Mouse (Mus musculus): Measurements from ENCODE around the gene Clcn3. TPM values are rescaled to one million over a fixed set of nuclear protein-coding genes. Genes with fewer than 3 reads are reported as not detected.

The Clcn3 gene
- total and polyA plus RNA-seq, 3 experiments, result 21.9 to 37.3 (median 29.2) TPM

DNA sequence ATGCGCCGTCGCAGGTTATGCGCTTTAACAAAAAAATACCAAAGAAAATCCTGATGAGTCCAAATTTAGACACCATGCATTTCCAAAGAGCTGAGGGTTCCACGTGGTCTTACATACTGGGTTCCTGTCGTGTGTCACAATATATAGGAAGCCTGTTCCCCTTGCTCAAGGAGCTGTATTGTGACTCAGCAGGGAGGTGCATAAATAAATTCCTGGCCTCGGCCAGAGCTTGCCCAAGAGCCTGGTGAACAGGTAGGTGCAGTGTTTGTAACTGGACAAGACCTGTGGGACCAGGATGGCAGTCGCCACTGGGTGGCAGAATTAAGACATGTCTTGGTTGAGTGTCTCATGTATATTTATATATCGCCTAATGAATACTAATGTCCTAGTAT, 584 bp upstream of the Clcn3 start (continued):
- TF ChIP-seq JUN (IDR thresholded peaks at IDR 0.05; ENCODE audit: insufficient read depth, low read depth, low read length) (no peak), NELFE (IDR thresholded peaks at IDR 0.05; ENCODE audit: low read depth, low read length) (no peak), ZC3H11A (IDR thresholded peaks at IDR 0.05; ENCODE audit: low read depth, low read length) (no peak), TBP (conservative IDR thresholded peaks at IDR 0.05; ENCODE audit: low read depth, low read length) (0 out of 2 replicates have a peak, but pooled peaks have one; percentile 39), MXI1 (IDR thresholded peaks at IDR 0.05; ENCODE audit: low read depth, low read length) (peak; percentile 65), MAX (IDR thresholded peaks at IDR 0.05; ENCODE audit: low read length) (peak; percentile 85), JUND (conservative IDR thresholded peaks at IDR 0.05; ENCODE audit: low read depth, low read length) (0 out of 2 replicates have a peak, but pooled peaks have one; percentile 25), CTCF (conservative IDR thresholded peaks at IDR 0.05 in 1 of 2, IDR thresholded peaks at IDR 0.05 in 1 of 2; ENCODE audit: low read depth in 2 of 2, low read length in 2 of 2) (peak; percentile 14 to 74; a peak in 2 of 4 replicates), RCOR1 (conservative IDR thresholded peaks at IDR 0.05; ENCODE audit: low read depth, low read length) (no peak), ZMIZ1 (IDR thresholded peaks at IDR 0.05; ENCODE audit: low read depth, low read length) (no peak), CHD1 (IDR thresholded peaks at IDR 0.05; ENCODE audit: low read depth, low read length) (no peak), NRF1 (IDR thresholded peaks at IDR 0.05; ENCODE audit: low read depth, low read length) (no peak), UBTF (IDR thresholded peaks at IDR 0.05; ENCODE audit: low read depth, low read length) (no peak), MYC (IDR thresholded peaks at IDR 0.05; ENCODE audit: low read depth, low read length) (peak; percentile 96)

DNA sequence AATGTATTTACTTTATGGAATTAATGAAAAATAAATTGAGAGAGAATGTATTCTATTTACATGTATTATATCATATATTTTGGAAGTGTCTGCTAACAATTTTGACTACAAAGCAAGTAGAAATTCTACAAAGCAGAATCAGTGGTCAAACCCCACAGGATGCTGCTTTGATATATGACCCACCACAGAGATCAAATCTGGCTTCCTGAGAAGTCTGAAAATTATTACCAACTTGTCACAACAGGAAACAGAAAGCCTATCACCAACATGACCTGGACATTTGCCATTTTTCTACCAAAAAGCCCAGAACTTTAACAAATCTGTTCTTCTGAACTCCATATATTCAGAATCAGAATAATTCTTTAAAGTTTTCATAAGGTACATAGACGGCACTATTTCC, 1.7 kb downstream of the Clcn3 start:
- dilution Hi-C loops (cut with MboI; ENCODE audit: extremely low pct_ligation_motif_present, extremely low pct_unique_long_range_greater_than_20kb, low sequenced_read_pairs), result no loop called here

DNA sequence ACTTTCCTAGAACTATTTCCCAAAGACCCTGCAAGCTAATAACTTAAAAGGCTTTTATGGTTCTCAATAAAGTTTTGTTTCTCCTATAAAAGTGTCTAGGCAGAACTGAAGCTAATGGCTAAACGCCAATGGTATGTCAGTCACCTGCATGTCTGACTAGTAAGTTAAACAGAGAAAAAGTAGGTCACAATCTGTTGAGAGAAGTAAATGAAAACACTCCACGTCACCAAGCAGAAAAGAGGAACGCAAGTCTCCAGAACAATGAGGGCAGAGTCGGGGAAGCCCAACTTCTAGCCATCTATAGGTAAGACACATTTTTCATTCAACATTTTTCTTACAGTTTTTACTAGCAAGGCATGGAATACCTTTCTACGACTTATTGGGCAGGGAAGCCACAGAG, 4.6 kb downstream of the Clcn3 start:
- Histone ChIP-seq H3K4me2 (ENCODE audit: insufficient read depth, low read depth, poor library complexity, severe bottlenecking) (peak overlapping the region; percentile 25), H3K27me3 (replicated peaks) (no peaks in the 10 kb centered on the region), H3K9ac (ENCODE audit: insufficient read depth, low read depth) (no peak overlapping the region), H3K79me2 (replicated peaks; ENCODE audit: control insufficient read depth, extremely low read depth, insufficient read depth, poor library complexity, severe bottlenecking) (peaks cover 60% of the 10 kb centered on the region), H3K36me3 (replicated peaks in 1 of 2; ENCODE audit: control insufficient read depth in 1 of 2, insufficient read depth in 1 of 2, low read length in 1 of 2) (peaks cover 0 to 7% of the 10 kb centered on the region in 2 experiments), H3K27ac (ENCODE audit: insufficient read depth, low read depth) (no peak overlapping the region), H3K4me1 (ENCODE audit: control insufficient read depth in 1 of 2, insufficient read depth in 2 of 2) (peaks cover 4 to 36% of the 10 kb centered on the region in 2 experiments; a peak in 3 of 4 replicates), H3K9me3 (replicated peaks; ENCODE audit: low read length) (no peaks in the 10 kb centered on the region), H3K4me3 (replicated peaks in 1 of 3; ENCODE audit: low read depth in 2 of 3, low read length in 2 of 3, poor library complexity in 1 of 3) (no peak overlapping the region)
- dilution Hi-C loops (cut with MboI; ENCODE audit: extremely low pct_ligation_motif_present, extremely low pct_unique_long_range_greater_than_20kb, low sequenced_read_pairs) (no loop called here), in situ Hi-C loops (cut with MboI; ENCODE audit: low pct_ligation_motif_present, low pct_unique_long_range_greater_than_20kb, low sequenced_read_pairs) (no loop called here)
- TF ChIP-seq JUN (IDR thresholded peaks at IDR 0.05; ENCODE audit: insufficient read depth, low read depth, low read length), result no peak
- 0 out of 2 replicates have a peak, but pooled peaks have one; percentile 54 for TF ChIP-seq TBP (conservative IDR thresholded peaks at IDR 0.05; ENCODE audit: low read depth, low read length)
- no peak for TF ChIP-seq ZKSCAN1 (IDR thresholded peaks at IDR 0.05; ENCODE audit: borderline replicate concordance, low read depth, low read length)
- TF ChIP-seq ZMIZ1 (IDR thresholded peaks at IDR 0.05; ENCODE audit: low read depth, low read length), result no peak
- TF ChIP-seq CHD2 (IDR thresholded peaks at IDR 0.05; ENCODE audit: low read length), result no peak
- TF ChIP-seq USF1 (IDR thresholded peaks at IDR 0.05; ENCODE audit: low read depth, low read length), result no peak
- no peak for TF ChIP-seq USF2 (conservative IDR thresholded peaks at IDR 0.05; ENCODE audit: low read depth, low read length)
- TF ChIP-seq MAZ (IDR thresholded peaks at IDR 0.05; ENCODE audit: low read depth, low read length), result no peak
- DNase-seq (ENCODE audit: extremely low read depth), result no peak

More for the DNA sequence above, 1.7 kb downstream of the Clcn3 start:
- peaks cover 4 to 29% of the 10 kb centered on the region in 2 experiments; a peak in 2 of 4 replicates for H3K4me1 ChIP-seq (ENCODE audit: control insufficient read depth in 1 of 2, insufficient read depth in 2 of 2)
- TF ChIP-seq USF1 (IDR thresholded peaks at IDR 0.05; ENCODE audit: low read depth, low read length), result no peak
- TF ChIP-seq CHD1 (IDR thresholded peaks at IDR 0.05; ENCODE audit: low read depth, low read length), result 0 out of 2 replicates have a peak, but pooled peaks have one; percentile 56
- no peak for TF ChIP-seq NRF1 (IDR thresholded peaks at IDR 0.05; ENCODE audit: low read depth, low read length)
- no peaks in the 10 kb centered on the region for H3K27me3 ChIP-seq (replicated peaks)
- no peaks in the 10 kb centered on the region for H3K36me3 ChIP-seq (replicated peaks in 1 of 2; ENCODE audit: control insufficient read depth in 1 of 2, insufficient read depth in 1 of 2, low read length in 1 of 2)
- peaks cover 44% of the 10 kb centered on the region for H3K79me2 ChIP-seq (replicated peaks; ENCODE audit: control insufficient read depth, extremely low read depth, insufficient read depth, poor library complexity, severe bottlenecking)
- H3K4me3 ChIP-seq (replicated peaks in 1 of 3; ENCODE audit: low read depth in 2 of 3, low read length in 2 of 3, poor library complexity in 1 of 3), result peak overlapping the region in 2 of 3 experiments; percentile 67 to 91
- no peak for DNase-seq (ENCODE audit: extremely low read depth)
- in situ Hi-C loops (cut with MboI; ENCODE audit: low pct_ligation_motif_present, low pct_unique_long_range_greater_than_20kb, low sequenced_read_pairs), result no loop called here
- H3K9ac ChIP-seq (ENCODE audit: insufficient read depth, low read depth), result peak overlapping the region; percentile 30; the same call in 1 of the 2 replicates
- H3K9me3 ChIP-seq (replicated peaks; ENCODE audit: low read length), result no peaks in the 10 kb centered on the region
- H3K27ac ChIP-seq (ENCODE audit: insufficient read depth, low read depth), result no peak overlapping the region
- peak overlapping the region; percentile 98 for H3K4me2 ChIP-seq (ENCODE audit: insufficient read depth, low read depth, poor library complexity, severe bottlenecking)

Data from CH12.LX (cell line).